Mouse (Mus musculus): ENCODE results near the gene Eps15l1.

DNA sequence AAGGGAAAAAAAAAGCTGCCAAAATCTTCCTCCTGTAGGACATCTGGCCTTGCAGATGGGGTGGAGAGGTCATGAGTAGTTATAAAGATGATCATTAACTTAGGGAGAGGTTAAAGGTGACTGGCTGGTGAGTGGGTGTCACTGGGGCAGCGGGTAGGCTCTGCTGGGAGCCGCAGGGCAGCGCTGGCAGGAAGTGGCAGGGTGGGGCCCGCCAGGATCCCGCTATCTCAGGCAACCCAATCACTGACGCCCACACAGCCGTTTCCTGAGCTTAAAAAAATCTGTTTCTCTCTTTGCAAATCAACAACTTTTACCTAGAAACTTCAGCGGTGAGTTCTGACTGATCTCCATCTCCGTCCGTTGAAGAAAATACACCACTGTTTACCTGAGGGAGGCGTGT is 67.0 kb downstream of the Eps15l1 start:
- no peak for TF ChIP-seq POLR2A (IDR thresholded peaks at IDR 0.05; ENCODE audit: control insufficient read depth, low read depth, low read length)
- TF ChIP-seq CTCF (IDR thresholded peaks at IDR 0.05; ENCODE audit: control insufficient read depth, insufficient read depth, insufficient replicate concordance, low read depth, low read length): no peak

Measured in testis, adult 2 months (tissue).